Mouse (Mus musculus) G1E (cell line): Measurements from ENCODE around the gene Slc25a22. TPM values are rescaled to one million over a fixed set of nuclear protein-coding genes. Genes with fewer than 3 reads are reported as not detected.

Experiments used
- ATAC-seq: 2 replicates; pipeline ENCODE4 v1.8.0; 2016; ENCODE audit warnings: mild to moderate bottlenecking; ENCODE audit not compliant: insufficient number of reproducible peaks, poor library complexity, low FRiP score, severe bottlenecking; ENCODE audit errors: extremely low read depth
- DNase-seq: peaks from one replicate; pipeline ENCODE4 v3.0.0; 2012; ENCODE audit warnings: low spot score
- H3K27me3 ChIP-seq: 2 replicates; pipeline ENCODE4 v1.6.1; 2012; ENCODE audit warnings: mild to moderate bottlenecking, low read length, inconsistent platforms; ENCODE audit not compliant: insufficient read depth
- H3K36me3 ChIP-seq: replicated peaks from 2 replicates; pipeline ENCODE3; 2012; ENCODE audit warnings: mild to moderate bottlenecking, inconsistent platforms
- H3K4me1 ChIP-seq: 2 replicates; pipeline ENCODE4 v1.6.1; 2012; ENCODE audit warnings: low read depth, low read length, inconsistent platforms, mixed read lengths; ENCODE audit not compliant: insufficient read depth
- H3K4me3 ChIP-seq: 2 replicates; pipeline ENCODE4 v1.5.1; 2012; ENCODE audit warnings: low read depth, mild to moderate bottlenecking, inconsistent platforms, low read length, moderate library complexity, mixed read lengths
- H3K9me3 ChIP-seq: replicated peaks from 2 replicates; pipeline ENCODE4 v1.6.1; 2012; ENCODE audit warnings: inconsistent platforms
- CTCF ChIP-seq: IDR thresholded peaks from 2 replicates; pipeline ENCODE4 v1.5.1; 2012; ENCODE audit warnings: low read depth, low read length, inconsistent platforms, mixed read lengths
- GATA1 ChIP-seq: IDR thresholded peaks from 2 replicates; pipeline ENCODE4 v1.6.1; 2012; ENCODE audit warnings: borderline replicate concordance, low read length, inconsistent platforms, mixed read lengths
- GATA2 ChIP-seq: IDR thresholded peaks from 2 replicates; pipeline ENCODE4 v1.6.1; 2012; ENCODE audit warnings: low read depth, low read length, inconsistent platforms, borderline replicate concordance
- POLR2AphosphoS5 ChIP-seq: IDR thresholded peaks from 2 replicates; pipeline ENCODE4 v1.6.1; 2012; ENCODE audit warnings: low read depth, low read length, inconsistent platforms; ENCODE audit not compliant: insufficient replicate concordance
- TAL1 ChIP-seq: conservative IDR thresholded peaks from 2 replicates; pipeline ENCODE4 v1.6.1; 2012; ENCODE audit warnings: low read depth, low read length, inconsistent platforms, mixed read lengths
- polyA plus RNA-seq: library from polyadenylated mRNA; stranded (reverse); fragments of >175 nt; gene quantifications from 2 replicates; pipeline ENCODE4 v1.2.3, GENCODE M21; 2012
- total RNA-seq, 2 experiments: library from RNA; stranded (forward) in 1 of 2; stranded (reverse) in 1 of 2; fragments of 200-1000 nt in 1 of 2; fragments of >200 nt in 1 of 2; fragmentation: Nextera tagmentation in 1 of 2; gene quantifications; 2 replicates each; pipeline ENCODE4 v1.2.3; 2014 to 2017

Gene Slc25a22
- total and polyA plus RNA-seq, 3 experiments = 3.7 to 51.8 (median 16.3) TPM

DNA sequence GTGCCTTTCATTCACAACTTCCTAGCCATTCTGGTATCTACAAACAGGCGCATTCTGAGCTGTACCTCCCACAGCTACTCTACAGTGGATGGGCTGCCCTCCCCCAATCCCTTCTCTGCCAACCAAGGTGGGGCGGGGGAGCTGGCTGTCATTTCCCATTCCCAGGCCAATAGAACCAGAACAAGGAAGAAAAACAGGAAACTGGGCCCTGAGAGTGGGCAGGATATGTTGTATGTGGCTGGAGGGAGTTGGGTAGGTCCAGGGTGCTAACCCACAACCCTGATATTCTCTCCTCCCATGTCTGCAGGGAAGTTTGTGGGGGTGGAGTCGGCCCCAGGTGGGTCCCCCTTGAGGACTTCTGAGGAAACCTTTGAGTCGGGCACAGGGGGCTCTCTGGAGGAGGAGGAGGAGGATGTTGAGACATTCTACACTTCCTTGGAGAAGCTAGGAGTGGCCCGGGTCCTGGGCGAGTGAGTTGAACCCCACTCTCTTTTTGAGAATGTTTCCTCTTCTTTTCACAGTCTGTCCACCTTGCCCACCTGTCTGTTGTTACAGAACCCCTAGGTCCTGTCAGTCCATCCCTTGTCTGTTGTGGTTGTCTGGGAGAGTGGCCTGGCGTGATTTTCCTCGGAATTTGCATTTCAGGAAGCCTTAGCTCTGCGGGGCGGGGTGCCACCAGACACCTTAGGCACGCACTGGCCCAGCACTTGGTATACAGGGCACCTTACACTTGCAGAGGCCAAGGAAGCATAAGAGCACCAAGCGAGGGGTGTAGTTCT, 26.3 kb upstream of the Slc25a22 start:
- Histone ChIP-seq H3K36me3 (peaks cover 26% of the 10 kb centered on the region), H3K27me3 (peaks cover 50% of the 10 kb centered on the region), H3K4me1 (peaks cover 58% of the 10 kb centered on the region), H3K4me3 (no peak overlapping the region), H3K9me3 (no peaks in the 10 kb centered on the region)
- ATAC-seq (no peak), DNase-seq (no peak)
- no peak for TF ChIP-seq CTCF
- no peak for TF ChIP-seq GATA1
- TF ChIP-seq GATA2 = no peak
- no peak for TF ChIP-seq TAL1
- TF ChIP-seq POLR2AphosphoS5 = no peak

DNA sequence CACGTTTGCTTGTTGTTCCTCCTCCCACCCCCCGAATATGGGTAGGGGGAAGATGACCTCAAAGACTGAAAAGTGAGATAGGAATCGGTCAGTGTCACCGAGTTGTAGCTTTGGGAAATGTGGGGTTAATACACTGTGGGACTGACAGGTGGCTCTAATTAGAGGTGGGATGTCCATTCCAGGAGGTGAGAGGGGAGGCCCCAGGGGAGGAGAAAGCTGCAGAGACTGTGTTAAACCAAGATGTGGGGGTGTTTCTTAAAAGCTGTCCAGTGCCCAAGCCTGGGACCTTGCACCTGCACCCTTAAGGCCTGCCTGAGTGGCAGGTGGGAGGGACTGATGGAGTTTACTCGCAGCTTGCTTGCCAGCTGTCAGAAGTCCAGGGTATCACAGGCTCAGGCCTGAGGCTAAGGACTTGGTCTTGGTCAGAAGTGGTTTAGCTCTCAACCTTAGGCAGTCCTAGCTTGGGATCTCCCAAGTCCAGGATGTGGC, 24.7 kb upstream of the Slc25a22 start:
- ATAC-seq (no peak), DNase-seq (no peak)
- no peaks in the 10 kb centered on the region for H3K9me3 ChIP-seq
- TF ChIP-seq CTCF = no peak
- no peak for TF ChIP-seq POLR2AphosphoS5
- no peak for TF ChIP-seq TAL1
- TF ChIP-seq GATA2 = no peak
- no peak for TF ChIP-seq GATA1
- no peak overlapping the region for H3K4me3 ChIP-seq
- peaks cover 38% of the 10 kb centered on the region for H3K36me3 ChIP-seq
- H3K4me1 ChIP-seq = peaks cover 49% of the 10 kb centered on the region
- H3K27me3 ChIP-seq = peaks cover 50% of the 10 kb centered on the region

DNA sequence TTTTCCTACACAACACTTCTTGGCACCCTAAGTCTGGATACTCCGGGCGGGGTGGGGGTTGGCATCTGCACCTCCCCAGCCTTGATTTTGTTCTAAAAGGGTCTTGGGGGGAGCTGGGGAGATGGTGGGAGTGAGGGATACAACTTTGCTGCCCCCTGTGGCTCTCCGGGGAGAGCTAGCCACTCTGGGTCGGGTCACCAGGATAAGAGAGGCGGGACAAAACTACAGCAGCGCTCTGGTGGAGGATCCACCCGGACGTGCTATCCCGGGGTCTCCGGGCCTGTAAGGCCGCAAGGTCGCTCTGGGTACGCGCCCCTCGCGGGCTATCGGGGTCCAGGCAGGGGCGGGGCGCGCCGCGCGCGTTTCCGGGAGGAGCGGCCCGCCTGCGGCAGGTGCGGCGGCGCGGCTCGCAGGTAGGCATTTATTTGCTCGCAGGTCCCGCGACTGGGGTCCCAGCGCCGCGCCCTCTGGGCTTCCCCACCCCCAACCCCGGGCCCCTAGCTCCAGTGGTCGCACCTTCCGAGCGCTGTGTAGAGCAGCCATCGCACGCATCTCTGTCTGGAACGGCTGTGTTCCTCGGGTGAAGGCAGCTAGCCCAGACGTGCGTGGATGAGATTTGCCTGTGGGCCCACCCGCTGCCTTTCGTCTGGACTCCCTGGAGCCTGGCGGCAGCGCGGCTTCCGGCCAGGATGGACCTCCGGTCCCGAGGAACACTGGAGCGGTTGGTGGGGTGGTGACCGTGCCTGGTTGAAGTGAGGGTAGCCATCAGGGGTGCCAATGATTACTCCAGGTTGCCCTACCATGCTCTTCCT, 24.0 kb upstream of the Slc25a22 start:
- DNase-seq (no peak), ATAC-seq (no peak)
- no peak overlapping the region for H3K4me3 ChIP-seq
- peaks cover 50% of the 10 kb centered on the region for H3K4me1 ChIP-seq
- no peak for TF ChIP-seq TAL1
- no peaks in the 10 kb centered on the region for H3K9me3 ChIP-seq
- peaks cover 50% of the 10 kb centered on the region for H3K27me3 ChIP-seq
- H3K36me3 ChIP-seq = peaks cover 44% of the 10 kb centered on the region

DNA sequence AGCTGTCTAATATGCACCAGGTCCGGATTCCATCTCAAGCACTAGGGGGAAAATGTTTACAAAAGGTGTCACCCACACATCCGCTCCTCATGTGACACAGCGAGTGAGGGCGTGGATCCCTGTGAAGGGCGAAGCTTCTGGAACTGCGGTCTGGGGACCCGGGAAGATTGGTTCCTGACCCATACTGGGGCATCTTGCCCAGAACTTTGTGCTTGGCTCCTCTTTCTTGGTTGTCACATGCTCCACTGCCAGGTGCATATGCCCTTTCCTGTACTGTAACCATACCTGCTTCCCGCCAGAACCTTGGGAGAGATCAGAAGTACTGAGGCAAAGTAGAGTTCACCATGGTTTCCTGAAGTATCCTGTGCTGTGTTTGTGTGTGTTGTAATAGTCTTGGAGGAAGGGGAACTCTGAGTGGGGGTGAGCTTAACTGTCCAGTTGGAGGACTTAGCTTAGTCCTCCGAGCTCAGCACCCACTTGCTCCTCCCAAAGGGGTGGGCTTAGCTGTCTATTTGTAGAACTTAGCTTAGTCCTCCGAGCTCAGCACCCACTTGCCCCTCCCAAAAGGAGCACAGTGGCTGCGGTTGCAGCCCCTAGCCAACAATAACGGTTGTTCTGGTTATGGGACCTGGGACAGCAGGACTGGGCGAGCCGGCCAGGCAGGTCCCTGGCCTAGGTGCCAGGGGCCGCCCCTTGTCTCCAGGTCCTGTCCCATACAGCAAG, 22.9 kb upstream of the Slc25a22 start, which contains the start of gene Cracr2b:
Gene Cracr2b, plus strand, starts transcription at position 704 of the 723 bp plus-strand sequence.
- ATAC-seq = no peak
- no peak for DNase-seq
- Histone ChIP-seq H3K4me1 (peaks cover 51% of the 10 kb centered on the region), H3K36me3 (peaks cover 48% of the 10 kb centered on the region), H3K4me3 (no peak within 1 kb of the TSS), H3K27me3 (peaks cover 47% of the 10 kb centered on the region), H3K9me3 (no peaks in the 10 kb centered on the region)
- TF ChIP-seq GATA2 = no peak
- no peak for TF ChIP-seq TAL1
- no peak for TF ChIP-seq GATA1
- TF ChIP-seq POLR2AphosphoS5 = no peak
- TF ChIP-seq CTCF = no peak

DNA sequence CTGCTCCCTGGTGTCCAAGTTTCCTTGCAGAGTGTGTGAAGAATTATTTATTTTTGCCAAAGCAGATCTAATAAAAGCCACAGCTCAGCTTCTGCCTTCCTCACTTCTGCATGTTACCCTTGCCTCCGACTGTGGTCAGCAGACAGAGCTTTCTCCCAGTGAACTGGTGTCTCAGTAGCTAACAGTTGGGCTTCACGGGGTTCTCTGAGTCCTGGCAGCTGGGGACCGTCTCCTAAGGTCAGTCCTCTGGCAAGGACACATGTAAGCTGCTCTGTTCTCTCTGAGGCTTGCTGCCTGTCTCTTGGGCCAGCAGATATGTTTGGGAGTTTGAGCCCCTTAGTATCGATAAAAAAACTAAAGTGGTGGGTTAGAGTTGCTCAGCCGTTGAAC, 22.3 kb upstream of the Slc25a22 start:
- no peak for TF ChIP-seq GATA2
- ATAC-seq (no peak), DNase-seq (no peak)

DNA sequence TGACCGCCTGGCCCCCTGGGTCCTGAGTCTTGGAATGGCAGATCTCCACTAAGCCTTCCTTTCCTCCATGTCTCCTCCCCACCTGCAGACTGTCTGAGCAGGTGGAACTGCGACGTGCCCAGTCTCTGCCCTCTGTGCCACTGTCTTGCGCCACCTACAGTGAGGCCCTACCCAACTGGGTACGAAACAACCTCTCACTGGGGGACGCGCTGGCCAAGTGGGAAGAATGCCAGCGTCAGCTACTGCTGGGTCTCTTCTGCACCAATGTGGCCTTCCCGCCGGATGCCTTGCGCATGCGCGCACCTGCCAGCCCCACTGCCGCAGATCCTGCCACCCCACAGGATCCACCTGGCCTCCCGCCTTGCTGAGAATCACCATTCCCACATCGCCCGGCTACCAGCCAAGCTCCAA, 21.6 kb upstream of the Slc25a22 start:
- no peaks in the 10 kb centered on the region for H3K9me3 ChIP-seq
- no peak overlapping the region for H3K4me3 ChIP-seq
- no peak for TF ChIP-seq CTCF
- no peak for TF ChIP-seq TAL1
- no peak for TF ChIP-seq GATA2
- no peak for TF ChIP-seq POLR2AphosphoS5
- no peak for TF ChIP-seq GATA1
- ATAC-seq (no peak), DNase-seq (no peak)
- peaks cover 48% of the 10 kb centered on the region for H3K36me3 ChIP-seq
- peaks cover 36% of the 10 kb centered on the region for H3K27me3 ChIP-seq
- H3K4me1 ChIP-seq = peaks cover 49% of the 10 kb centered on the region

More for the DNA sequence above, 22.3 kb upstream of the Slc25a22 start:
- H3K4me1 ChIP-seq = peaks cover 50% of the 10 kb centered on the region
- no peaks in the 10 kb centered on the region for H3K9me3 ChIP-seq
- peaks cover 43% of the 10 kb centered on the region for H3K27me3 ChIP-seq
- peaks cover 48% of the 10 kb centered on the region for H3K36me3 ChIP-seq
- no peak overlapping the region for H3K4me3 ChIP-seq
